Mouse (Mus musculus) CH12.LX (cell line): Measurements from ENCODE around the gene Urm1.

Experiments used
- CTCF ChIP-seq, 2 experiments: IDR thresholded peaks in 1 of 2; conservative IDR thresholded peaks in 1 of 2; 2 replicates each; pipeline ENCODE4 v1.5.1; 2011 to 2012; ENCODE audit warnings: low read depth in 2 of 2, low read length in 2 of 2, improper control_type of control experiment in 1 of 2, inconsistent platforms in 1 of 2, mild to moderate bottlenecking in 1 of 2, moderate library complexity in 1 of 2
- EP300 ChIP-seq: IDR thresholded peaks from 2 replicates; pipeline ENCODE4 v1.6.1; 2011; ENCODE audit warnings: low read length, improper control_type of control experiment
- MXI1 ChIP-seq: IDR thresholded peaks from 2 replicates; pipeline ENCODE4 v1.6.1; 2011; ENCODE audit warnings: mild to moderate bottlenecking, low read depth, low read length, improper control_type of control experiment
- POLR2A ChIP-seq: IDR thresholded peaks from 2 replicates; pipeline ENCODE4 v1.6.1; 2011; ENCODE audit warnings: low read depth, mild to moderate bottlenecking, improper control_type of control experiment, low read length
- RAD21 ChIP-seq: IDR thresholded peaks from 2 replicates; pipeline ENCODE4 v1.6.1; 2011; ENCODE audit warnings: low read depth, mild to moderate bottlenecking, low read length, improper control_type of control experiment, moderate library complexity
- RCOR1 ChIP-seq: conservative IDR thresholded peaks from 2 replicates; pipeline ENCODE4 v1.6.1; 2012; ENCODE audit warnings: low read depth, mild to moderate bottlenecking, inconsistent platforms, low read length, improper control_type of control experiment
- SMC3 ChIP-seq: IDR thresholded peaks from 2 replicates; pipeline ENCODE4 v1.6.1; 2011; ENCODE audit warnings: low read depth, low read length, improper control_type of control experiment
- TBP ChIP-seq: conservative IDR thresholded peaks from 2 replicates; pipeline ENCODE4 v1.6.1; 2011; ENCODE audit warnings: low read depth, low read length, improper control_type of control experiment
- USF2 ChIP-seq: conservative IDR thresholded peaks from 2 replicates; pipeline ENCODE4 v1.6.1; 2011; ENCODE audit warnings: low read depth, low read length, improper control_type of control experiment
- ZC3H11A ChIP-seq: IDR thresholded peaks from 2 replicates; pipeline ENCODE4 v1.6.1; 2012; ENCODE audit warnings: low read depth, mild to moderate bottlenecking, inconsistent platforms, low read length, improper control_type of control experiment

DNA sequence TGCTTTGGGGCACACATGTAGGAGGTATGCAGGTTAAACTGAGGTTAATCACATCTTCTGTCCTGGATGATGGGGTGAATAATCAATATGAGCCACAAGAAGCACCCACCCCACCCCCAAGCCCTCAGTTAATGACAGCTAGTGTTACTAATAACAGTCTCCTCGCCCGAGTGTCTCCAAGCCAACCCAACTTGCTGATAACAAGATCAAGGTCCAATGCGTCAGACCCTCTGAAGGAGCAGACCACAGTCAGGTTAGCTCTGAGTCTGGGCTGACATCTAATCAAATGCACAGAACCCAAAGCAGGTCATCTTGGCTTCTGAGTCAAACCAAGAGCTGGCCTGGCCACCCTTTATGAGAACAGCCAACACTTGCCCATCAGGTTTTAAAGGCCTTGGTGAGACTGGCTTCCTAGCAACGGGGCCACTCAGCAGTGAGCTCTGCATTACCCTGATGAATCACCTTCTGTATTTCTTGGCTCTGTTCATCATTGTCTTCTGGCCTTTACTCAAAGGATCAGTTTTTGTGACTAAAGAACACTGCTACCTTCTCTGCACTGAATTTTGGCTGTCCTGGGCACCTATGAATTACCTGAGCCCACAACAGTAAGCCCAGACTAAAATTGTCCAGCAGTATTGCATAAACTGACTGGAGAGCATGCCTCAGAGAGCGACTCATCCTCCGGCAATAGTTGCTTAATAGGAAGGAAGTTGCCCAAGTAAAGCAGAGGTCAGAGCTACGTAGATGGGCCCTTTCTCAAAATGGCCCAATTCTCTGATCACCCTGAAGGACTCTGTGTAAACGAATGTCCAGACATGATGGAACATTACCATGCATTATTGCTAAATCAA, 48.0 kb upstream of the Urm1 start:
- TF ChIP-seq SMC3 (no peak), TBP (no peak), MXI1 (no peak), RCOR1 (no peak), CTCF (conservative IDR thresholded peaks at IDR 0.05 in 1 of 2, IDR thresholded peaks at IDR 0.05 in 1 of 2; ENCODE audit: low read depth in 2 of 2, low read length in 2 of 2) (no peak), POLR2A (no peak), RAD21 (no peak), ZC3H11A (no peak), USF2 (no peak), EP300 (no peak)
